Mouse (Mus musculus) gastrocnemius, postnatal 36 days (tissue): ENCODE results near the gene Ndrg3. TPM values are rescaled to one million over a fixed set of nuclear protein-coding genes. Genes with fewer than 3 reads are reported as not detected.

Source experiments
- DNase-seq, 2 experiments: peaks; one replicate each; pipeline ENCODE4 v3.0.0; 2022
- intact Hi-C: fragments of 180-260 bp; cut with DNase I; formaldehyde crosslinking; loops from one replicate; pipeline ENCODE4 v1.15.1; 2025
- long read RNA-seq, 2 experiments: library from polyadenylated mRNA; stranded (forward); transcript quantifications; one replicate each; pipeline ENCODE4 v2.0.0; 2021
- total RNA-seq, 2 experiments: library from RNA; stranded (reverse); gene quantifications; 2 replicates each; pipeline ENCODE4 v1.2.3; 2021

Gene Ndrg3
- 10 to 100 TPM; 25.1 TPM for total RNA-seq
- long read RNA-seq, experiment 1, transcript Ndrg3-202 (16 exons, 2,586 nt), result major isoform, 5 of 17 reads
- long read RNA-seq, experiment 1, partial matches to known transcripts, result 3 of 17 reads
- long read RNA-seq, experiment 1, other reads (novel, unspliced or antisense), result 5 of 17 reads
- long read RNA-seq, experiment 2, transcript Ndrg3-202 (16 exons, 2,586 nt), result major isoform, 13 of 31 reads
- long read RNA-seq, experiment 2, transcript Ndrg3-201 (17 exons, 2,612 nt), result minor isoform, 6 of 31 reads
- long read RNA-seq, experiment 2, partial matches to known transcripts, result 7 of 31 reads
- long read RNA-seq, experiment 2, other reads (novel, unspliced or antisense), result 5 of 31 reads

- peak; percentile 92 to 93 for DNase-seq
- intact Hi-C loops, result loop anchor here (5.0 to 10.0 kb wide), 2 partner anchors 34 to 187 kb away; no protein-coding TSS in a partner anchor
Measured at GRCm38 (mm10) chr2:156991470-156992319, at the start of gene Ndrg3. Gene Ndrg3 (minus strand): TSS chr2:156992056.

DNA sequence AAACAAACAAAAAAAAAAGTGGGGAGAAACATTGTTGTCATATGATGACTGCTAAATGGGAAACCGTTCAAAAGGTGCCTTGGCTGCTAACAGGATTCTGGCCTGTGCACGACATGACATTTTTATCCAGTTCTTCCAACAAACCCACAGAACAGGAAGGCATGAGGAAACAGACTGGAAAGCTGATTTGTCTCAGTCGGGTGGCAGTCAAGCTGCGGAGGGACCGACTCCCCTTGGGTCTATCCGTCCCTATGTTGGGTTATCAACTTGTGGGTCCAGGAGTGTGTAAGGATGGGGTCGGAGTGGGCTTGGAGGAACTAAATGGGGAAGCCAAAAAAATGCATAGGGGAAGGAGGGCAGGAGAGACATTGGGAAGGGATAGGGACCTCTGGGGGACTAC lies 49.6 kb upstream of the Ndrg3 start:
- intact Hi-C loops, result no loop called here
- no peak for DNase-seq

- intact Hi-C loops, result no loop called here
- DNase-seq, result no peak
Measured at GRCm38 (mm10) chr2:157040649-157041046, 48.8 kb upstream of the Ndrg3 start.

DNA sequence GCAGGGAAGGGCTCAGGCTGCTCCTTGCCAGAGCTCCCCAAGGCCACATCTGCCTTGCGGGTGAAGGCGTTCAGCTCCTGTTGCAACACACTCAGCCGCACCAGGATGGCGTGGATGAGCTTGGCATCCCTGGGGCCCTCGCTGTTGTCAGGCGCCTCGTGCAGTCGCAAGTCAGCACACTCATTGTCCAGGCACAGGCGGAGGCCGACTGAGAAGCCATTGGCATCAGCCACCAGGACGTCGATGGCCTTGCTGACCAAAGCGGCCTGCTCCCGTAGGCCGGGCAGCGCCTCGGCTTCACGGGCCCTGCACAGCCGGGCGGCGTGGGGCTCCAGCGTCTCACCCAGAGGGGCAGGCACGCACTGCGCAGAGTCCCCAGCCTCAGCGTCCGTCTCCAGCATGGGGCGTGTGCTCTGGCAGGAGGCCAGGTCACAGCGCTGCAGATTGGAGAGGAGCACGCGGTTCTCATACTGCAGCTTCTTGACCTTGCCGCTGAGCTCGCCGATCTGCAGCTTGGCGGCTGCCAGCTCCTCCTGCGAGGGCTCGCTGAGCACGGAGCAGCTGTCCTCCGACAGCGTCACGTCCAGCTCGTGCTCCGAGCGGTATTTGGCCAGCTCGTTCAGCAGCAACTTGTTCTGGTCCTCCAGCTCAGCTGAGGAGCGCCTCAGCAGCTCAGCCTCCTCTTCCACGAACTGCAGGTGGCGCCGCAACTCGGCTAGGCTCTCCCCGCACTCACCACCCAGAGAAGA lies 48.2 kb upstream of the Ndrg3 start:
- no peak for DNase-seq
- intact Hi-C loops, result no loop called here

GRCm38 (mm10) chr2:157037303-157037702 lies 45.4 kb upstream of the Ndrg3 start:
- intact Hi-C loops, result no loop called here
- no peak for DNase-seq

GRCm38 (mm10) chr2:157036400-157036799 lies 44.5 kb upstream of the Ndrg3 start:
- DNase-seq, result no peak
- intact Hi-C loops, result no loop called here

GRCm38 (mm10) chr2:157035371-157035770 lies 43.5 kb upstream of the Ndrg3 start:
- DNase-seq, result no peak
- intact Hi-C loops, result no loop called here

- DNase-seq, result peak; percentile 76 to 81
- intact Hi-C loops, result no loop called here
Measured at GRCm38 (mm10) chr2:157030804-157031203, 38.9 kb upstream of the Ndrg3 start.

DNA sequence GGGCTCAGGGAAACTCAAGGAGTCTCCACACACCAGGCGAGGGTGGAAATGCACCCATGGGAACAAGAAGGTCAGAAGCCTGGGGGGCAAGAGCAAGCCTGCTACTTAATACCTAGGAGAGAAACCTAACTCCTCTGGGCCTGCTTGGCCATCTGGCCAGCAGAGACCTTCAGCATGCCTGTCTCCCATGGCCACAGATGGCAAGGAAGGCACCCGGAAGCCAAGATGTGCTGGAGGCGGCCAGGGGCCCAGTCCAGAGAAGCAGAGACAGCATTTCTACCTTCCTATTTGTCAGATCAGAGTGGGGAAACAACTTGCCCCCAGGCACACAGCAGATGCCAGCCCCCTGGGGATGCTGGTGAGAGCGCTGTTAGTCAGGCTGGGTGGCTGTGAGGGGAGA lies 36.4 kb upstream of the Ndrg3 start:
- intact Hi-C loops, result no loop called here

GRCm38 (mm10) chr2:157027106-157028008 lies 35.5 kb upstream of the Ndrg3 start:
- intact Hi-C loops, result no loop called here
- DNase-seq, result no peak

More for the DNA sequence above, 36.4 kb upstream of the Ndrg3 start:
- DNase-seq, result no peak

DNA sequence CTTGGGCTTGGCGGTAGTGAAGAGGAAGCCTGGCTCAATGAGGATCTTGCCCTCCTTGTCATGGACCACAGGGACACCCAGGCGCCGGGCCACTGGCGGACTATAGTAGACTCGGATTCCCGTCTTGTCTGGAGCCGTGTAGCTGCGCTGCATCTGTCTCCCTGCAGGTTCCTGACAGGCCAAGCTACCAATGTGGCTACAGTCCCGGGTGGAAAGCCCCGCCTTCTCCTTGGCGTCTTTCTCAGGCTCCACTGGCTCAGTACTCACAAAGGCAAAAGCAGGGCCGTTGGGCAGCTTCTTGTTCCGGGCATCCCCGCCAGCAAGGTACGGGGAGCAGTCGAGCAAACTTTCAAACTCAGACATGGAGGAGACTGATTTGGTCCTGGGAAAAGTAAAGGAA lies 29.3 kb upstream of the Ndrg3 start:
- intact Hi-C loops, result no loop called here
- DNase-seq, result no peak

- intact Hi-C loops, result no loop called here
- no peak for DNase-seq
Measured at GRCm38 (mm10) chr2:157019228-157019627, 27.4 kb upstream of the Ndrg3 start.

- intact Hi-C loops, result no loop called here
- no peak for DNase-seq
Measured at GRCm38 (mm10) chr2:157016529-157017270, 24.8 kb upstream of the Ndrg3 start.

GRCm38 (mm10) chr2:157012341-157012740 lies 20.5 kb upstream of the Ndrg3 start:
- intact Hi-C loops, result no loop called here
- no peak for DNase-seq

DNA sequence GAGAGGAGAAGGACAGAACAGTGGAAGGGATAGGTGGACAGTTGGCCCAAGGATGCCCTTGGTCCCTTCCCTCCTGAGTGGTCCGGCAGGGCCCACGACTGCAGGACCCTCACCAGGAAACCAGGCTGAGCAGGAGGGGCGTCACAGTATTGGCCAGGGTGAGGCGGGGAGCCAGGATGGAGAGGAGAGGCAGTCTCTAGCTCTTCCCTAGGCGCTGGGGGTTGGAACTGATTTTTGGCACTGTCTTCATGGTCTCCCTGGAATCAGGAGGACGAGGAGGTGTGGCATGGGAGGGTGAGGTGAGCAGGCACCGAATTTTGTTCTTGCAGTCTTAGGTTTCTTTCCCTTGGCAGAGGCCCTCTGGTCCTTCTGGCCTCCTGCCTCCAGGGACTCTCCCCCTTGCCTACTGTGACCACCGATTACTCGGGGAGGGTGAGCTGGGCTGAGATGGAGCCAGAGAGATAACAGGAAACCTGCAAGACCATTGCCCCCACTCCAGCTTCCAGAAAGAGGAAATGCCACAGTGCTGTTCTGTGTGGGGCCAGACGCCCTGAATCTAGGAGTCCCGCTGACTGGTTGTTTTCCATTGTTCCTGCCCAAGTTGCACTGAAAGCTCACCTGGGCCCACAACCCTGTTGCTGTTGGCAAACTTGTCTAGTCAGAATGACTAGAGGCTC lies 18.9 kb upstream of the Ndrg3 start:
- no peak for DNase-seq
- intact Hi-C loops, result no loop called here

- DNase-seq, result no peak
- intact Hi-C loops, result no loop called here
Measured at GRCm38 (mm10) chr2:157010121-157010520, 18.3 kb upstream of the Ndrg3 start.

GRCm38 (mm10) chr2:157008509-157008908 lies 16.7 kb upstream of the Ndrg3 start:
- intact Hi-C loops, result no loop called here
- DNase-seq, result no peak

- intact Hi-C loops, result no loop called here
- DNase-seq, result no peak
Measured at GRCm38 (mm10) chr2:157007234-157007596, 15.4 kb upstream of the Ndrg3 start.
